Mouse (Mus musculus) frontal cortex, postnatal 36 days (tissue): ENCODE results near the gene Ifna6.
"Not testable (repeated sequence)": the region's sequence is repeated elsewhere in the genome, so short reads cannot be mapped to it uniquely, and the experiment has no call there.

ENCODE experiments used
- DNase-seq, 2 experiments: peaks; one replicate each; pipeline ENCODE4 v3.0.0; 2022; ENCODE audit warnings: low spot score in 2 of 2

The Ifna6 gene

DNA sequence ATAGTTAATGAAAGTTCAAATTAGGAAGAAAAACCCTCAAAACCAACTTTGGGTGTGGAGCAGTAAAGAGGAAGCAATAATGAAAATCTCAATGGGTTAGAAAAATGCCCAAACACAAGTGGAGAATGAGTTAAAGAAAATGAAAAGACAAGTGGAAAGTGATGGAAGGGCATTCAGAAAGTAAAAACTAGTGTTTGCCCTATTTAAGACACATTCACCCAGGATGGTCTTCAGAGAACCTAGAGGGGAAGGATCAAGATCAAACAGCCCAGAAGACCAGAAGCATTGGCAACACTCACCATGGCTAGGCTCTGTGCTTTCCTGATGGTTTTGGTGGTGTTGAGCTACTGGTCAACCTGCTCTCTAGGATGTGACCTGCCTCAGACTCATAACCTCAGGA is at the start of gene Ifna6:
Ifna6 (plus strand) TSS at position 301 of the 400 bp plus-strand sequence.
- DNase-seq, result not testable (repeated sequence)

DNA sequence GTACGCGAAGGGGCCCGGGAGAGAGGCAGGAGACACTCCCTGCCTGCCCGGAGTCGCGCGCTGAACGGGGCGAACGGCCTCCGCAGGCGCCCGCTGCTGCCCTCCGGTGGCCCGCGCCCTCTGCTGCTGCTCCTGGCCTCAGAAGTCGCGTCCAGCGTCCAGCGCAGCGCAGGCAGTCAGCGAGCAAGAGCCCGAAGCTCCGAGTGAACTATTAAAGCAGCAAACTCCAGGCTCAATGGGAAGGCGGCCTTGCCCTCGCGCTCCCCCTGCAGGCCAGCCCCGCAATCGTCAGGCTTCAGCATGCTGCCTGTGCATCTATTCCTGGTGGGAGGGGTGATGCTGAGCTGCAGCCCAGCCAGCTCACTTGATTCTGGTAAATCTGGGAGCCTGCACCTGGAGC is 47.7 kb upstream of the Ifna6 start, which contains the start of gene Gm13272:
Gm13272 (plus strand) TSS at position 301 of the 400 bp plus-strand sequence.
- DNase-seq, result not testable (repeated sequence)

DNA sequence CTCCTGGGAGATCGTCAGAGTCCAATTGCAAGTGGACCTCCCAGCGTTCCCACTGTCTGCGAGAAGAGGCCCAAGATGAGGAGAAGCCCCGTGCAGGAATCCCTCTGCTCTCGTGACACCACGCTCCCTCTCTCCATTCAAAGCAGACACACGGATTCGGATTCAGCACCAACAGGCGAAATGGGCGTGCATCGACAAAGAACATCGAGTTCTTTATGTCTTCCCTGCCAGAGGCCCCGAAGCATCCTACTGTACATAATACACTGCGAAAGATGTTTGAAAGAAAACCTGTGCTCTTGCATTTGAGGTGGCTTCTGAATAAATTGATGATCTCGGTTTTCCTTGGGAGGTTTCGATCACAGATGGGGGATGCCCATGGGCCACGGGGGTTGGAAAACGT is 46.9 kb upstream of the Ifna6 start:
- DNase-seq, result not testable (repeated sequence)

DNA sequence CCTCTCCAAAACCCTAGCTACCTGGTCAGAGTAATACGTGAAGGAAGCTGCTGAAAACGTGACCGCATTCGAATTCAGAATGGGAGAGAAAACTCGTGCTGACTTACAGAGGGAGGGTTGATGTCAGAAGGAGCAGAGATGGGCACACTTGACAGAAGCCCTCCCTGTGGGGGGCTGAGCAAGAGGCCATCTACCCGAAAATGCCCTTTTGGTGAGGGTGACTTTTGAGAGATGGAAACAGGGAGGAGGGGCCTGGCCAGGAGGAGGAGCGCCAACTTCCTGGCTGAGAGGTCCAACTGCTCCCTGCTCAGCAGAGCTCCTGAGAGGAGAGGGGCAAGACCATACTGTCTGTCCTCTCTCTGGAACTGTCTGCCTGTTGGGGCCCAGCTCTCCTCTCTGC is 45.4 kb upstream of the Ifna6 start, which contains the start of gene Ifnz:
Ifnz (plus strand) TSS at position 301 of the 400 bp plus-strand sequence.
- not testable (repeated sequence) for DNase-seq

DNA sequence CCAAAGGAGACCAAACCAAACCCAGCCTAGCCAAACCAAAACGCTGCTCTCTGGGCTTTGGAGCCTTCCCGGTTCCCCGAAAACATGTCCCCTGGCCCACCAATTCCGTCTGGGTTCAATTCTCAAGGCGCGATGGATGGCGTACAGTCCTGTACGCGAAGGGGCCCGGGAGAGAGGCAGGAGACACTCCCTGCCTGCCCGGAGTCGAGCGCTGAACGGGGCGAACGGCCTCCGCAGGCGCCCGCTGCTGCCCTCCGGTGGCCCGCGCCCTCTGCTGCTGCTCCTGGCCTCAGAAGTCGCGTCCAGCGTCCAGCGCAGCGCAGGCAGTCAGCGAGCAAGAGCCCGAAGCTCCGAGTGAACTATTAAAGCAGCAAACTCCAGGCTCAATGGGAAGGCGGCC is 44.9 kb upstream of the Ifna6 start:
- DNase-seq, result not testable (repeated sequence)

DNA sequence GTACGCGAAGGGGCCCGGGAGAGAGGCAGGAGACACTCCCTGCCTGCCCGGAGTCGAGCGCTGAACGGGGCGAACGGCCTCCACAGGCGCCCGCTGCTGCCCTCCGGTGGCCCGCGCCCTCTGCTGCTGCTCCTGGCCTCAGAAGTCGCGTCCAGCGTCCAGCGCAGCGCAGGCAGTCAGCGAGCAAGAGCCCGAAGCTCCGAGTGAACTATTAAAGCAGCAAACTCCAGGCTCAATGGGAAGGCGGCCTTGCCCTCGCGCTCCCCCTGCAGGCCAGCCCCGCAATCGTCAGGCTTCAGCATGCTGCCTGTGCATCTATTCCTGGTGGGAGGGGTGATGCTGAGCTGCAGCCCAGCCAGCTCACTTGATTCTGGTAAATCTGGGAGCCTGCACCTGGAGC is 41.8 kb upstream of the Ifna6 start, which contains the start of gene Gm13276:
Gm13276 (plus strand) TSS at position 301 of the 400 bp plus-strand sequence.
- not testable (repeated sequence) for DNase-seq

DNA sequence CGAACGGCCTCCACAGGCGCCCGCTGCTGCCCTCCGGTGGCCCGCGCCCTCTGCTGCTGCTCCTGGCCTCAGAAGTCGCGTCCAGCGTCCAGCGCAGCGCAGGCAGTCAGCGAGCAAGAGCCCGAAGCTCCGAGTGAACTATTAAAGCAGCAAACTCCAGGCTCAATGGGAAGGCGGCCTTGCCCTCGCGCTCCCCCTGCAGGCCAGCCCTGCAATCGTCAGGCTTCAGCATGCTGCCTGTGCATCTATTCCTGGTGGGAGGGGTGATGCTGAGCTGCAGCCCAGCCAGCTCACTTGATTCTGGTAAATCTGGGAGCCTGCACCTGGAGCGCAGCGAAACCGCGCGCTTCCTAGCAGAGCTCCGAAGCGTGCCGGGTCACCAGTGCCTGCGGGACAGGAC is 38.8 kb upstream of the Ifna6 start, which contains the start of gene Gm13277:
Gm13277 (plus strand) TSS at position 231 of the 400 bp plus-strand sequence.
- DNase-seq, result peak; percentile 41 to 76

DNA sequence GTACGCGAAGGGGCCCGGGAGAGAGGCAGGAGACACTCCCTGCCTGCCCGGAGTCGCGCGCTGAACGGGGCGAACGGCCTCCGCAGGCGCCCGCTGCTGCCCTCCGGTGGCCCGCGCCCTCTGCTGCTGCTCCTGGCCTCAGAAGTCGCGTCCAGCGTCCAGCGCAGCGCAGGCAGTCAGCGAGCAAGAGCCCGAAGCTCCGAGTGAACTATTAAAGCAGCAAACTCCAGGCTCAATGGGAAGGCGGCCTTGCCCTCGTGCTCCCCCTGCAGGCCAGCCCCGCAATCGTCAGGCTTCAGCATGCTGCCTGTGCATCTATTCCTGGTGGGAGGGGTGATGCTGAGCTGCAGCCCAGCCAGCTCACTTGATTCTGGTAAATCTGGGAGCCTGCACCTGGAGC is 36.0 kb upstream of the Ifna6 start, which contains the start of gene Gm13278:
Gm13278 (plus strand) TSS at position 301 of the 400 bp plus-strand sequence.
- DNase-seq, result not testable (repeated sequence)

DNA sequence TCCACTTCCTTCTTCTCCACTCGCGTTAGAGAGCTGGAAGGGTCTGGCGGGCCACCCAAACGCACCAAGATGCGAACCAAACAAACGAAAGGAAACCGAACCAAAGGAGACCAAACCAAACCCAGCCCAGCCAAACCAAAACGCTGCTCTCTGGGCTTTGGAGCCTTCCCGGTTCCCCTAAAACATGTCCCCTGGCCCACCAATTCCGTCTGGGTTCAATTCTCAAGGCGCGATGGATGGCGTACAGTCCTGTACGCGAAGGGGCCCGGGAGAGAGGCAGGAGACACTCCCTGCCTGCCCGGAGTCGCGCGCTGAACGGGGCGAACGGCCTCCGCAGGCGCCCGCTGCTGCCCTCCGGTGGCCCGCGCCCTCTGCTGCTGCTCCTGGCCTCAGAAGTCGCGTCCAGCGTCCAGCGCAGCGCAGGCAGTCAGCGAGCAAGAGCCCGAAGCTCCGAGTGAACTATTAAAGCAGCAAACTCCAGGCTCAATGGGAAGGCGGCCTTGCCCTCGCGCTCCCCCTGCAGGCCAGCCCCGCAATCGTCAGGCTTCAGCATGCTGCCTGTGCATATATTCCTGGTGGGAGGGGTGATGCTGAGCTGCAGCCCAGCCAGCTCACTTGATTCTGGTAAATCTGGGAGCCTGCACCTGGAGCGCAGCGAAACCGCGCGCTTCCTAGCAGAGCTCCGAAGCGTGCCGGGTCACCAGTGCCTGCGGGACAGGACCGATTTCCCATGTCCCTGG is 33.1 kb upstream of the Ifna6 start, which contains the start of gene Gm13275:
Gm13275 (plus strand) TSS at position 552 of the 740 bp plus-strand sequence.
- peak; percentile 68 to 78 for DNase-seq

DNA sequence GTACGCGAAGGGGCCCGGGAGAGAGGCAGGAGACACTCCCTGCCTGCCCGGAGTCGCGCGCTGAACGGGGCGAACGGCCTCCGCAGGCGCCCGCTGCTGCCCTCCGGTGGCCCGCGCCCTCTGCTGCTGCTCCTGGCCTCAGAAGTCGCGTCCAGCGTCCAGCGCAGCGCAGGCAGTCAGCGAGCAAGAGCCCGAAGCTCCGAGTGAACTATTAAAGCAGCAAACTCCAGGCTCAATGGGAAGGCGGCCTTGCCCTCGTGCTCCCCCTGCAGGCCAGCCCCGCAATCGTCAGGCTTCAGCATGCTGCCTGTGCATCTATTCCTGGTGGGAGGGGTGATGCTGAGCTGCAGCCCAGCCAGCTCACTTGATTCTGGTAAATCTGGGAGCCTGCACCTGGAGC is 30.1 kb upstream of the Ifna6 start, which contains the start of gene Gm13279:
Gm13279 (plus strand) TSS at position 301 of the 400 bp plus-strand sequence.
- DNase-seq, result not testable (repeated sequence)

DNA sequence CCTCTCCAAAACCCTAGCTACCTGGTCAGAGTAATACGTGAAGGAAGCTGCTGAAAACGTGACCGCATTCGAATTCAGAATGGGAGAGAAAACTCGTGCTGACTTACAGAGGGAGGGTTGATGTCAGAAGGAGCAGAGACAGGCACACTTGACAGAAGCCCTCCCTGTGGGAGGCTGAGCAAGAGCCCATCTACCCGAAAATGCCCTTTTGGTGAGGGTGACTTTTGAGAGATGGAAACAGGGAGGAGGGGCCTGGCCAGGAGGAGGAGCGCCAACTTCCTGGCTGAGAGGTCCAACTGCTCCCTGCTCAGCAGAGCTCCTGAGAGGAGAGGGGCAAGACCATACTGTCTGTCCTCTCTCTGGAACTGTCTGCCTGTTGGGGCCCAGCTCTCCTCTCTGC is 27.9 kb upstream of the Ifna6 start, which contains the start of gene Gm13285:
Gm13285 (plus strand) TSS at position 301 of the 400 bp plus-strand sequence.
- DNase-seq, result not testable (repeated sequence)

DNA sequence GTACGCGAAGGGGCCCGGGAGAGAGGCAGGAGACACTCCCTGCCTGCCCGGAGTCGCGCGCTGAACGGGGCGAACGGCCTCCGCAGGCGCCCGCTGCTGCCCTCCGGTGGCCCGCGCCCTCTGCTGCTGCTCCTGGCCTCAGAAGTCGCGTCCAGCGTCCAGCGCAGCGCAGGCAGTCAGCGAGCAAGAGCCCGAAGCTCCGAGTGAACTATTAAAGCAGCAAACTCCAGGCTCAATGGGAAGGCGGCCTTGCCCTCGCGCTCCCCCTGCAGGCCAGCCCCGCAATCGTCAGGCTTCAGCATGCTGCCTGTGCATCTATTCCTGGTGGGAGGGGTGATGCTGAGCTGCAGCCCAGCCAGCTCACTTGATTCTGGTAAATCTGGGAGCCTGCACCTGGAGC is 24.3 kb upstream of the Ifna6 start, which contains the start of gene Gm13287:
Gm13287 (plus strand) TSS at position 301 of the 400 bp plus-strand sequence.
- DNase-seq, result not testable (repeated sequence)

DNA sequence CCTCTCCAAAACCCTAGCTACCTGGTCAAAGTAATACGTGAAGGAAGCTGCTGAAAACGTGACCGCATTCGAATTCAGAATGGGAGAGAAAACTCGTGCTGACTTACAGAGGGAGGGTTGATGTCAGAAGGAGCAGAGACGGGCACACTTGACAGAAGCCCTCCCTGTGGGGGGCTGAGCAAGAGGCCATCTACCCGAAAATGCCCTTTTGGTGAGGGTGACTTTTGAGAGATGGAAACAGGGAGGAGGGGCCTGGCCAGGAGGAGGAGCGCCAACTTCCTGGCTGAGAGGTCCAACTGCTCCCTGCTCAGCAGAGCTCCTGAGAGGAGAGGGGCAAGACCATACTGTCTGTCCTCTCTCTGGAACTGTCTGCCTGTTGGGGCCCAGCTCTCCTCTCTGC is 22.0 kb upstream of the Ifna6 start, which contains the start of gene Gm13288:
Gm13288 (plus strand) TSS at position 301 of the 400 bp plus-strand sequence.
- not testable (repeated sequence) for DNase-seq

DNA sequence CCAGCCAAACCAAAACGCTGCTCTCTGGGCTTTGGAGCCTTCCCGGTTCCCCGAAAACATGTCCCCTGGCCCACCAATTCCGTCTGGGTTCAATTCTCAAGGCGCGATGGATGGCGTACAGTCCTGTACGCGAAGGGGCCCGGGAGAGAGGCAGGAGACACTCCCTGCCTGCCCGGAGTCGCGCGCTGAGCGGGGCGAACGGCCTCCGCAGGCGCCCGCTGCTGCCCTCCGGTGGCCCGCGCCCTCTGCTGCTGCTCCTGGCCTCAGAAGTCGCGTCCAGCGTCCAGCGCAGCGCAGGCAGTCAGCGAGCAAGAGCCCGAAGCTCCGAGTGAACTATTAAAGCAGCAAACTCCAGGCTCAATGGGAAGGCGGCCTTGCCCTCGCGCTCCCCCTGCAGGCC is 21.5 kb upstream of the Ifna6 start:
- peak; percentile 1 to 2 for DNase-seq

DNA sequence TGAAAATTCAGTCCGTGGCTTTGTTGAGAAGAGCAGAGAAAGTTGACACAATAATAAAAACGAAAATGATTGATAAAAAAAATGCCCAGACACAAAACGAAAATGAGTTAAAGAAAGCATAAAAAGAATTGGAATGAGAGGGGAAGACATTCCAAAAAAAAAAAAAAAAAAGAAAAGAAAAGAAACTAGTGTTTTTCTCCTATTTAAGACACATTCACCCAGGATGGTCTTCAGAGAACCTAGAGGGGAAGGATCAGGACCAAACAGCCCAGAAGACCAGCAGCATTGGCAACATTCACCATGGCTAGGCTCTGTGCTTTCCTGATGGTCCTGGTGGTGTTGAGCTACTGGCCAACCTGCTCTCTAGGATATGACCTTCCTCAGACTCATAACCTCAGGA is 11.3 kb upstream of the Ifna6 start, which contains the start of gene Ifna7:
Ifna7 (plus strand) TSS at position 301 of the 400 bp plus-strand sequence.
- DNase-seq, result no peak

DNA sequence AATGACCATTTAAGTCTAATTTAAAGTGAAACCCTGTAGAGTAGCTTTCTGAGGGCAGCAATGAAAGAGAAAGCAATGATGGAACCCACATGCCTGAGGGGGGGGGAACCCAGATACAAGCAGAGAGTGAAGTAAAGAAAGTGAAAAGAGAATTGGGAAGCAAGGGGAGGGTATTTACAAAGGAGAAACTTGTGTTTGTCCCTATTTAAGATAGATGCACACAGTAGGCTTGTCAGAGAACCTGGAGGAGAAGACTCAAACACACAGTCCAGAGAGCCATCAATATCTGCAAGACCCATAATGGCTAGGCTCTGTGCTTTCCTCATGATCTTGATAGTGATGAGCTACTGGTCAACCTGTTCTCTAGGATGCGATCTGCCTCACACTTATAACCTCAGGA is 7.6 kb upstream of the Ifna6 start, which contains the start of gene Ifna11:
Ifna11 (plus strand) TSS at position 301 of the 400 bp plus-strand sequence.
- DNase-seq, result no peak

DNA sequence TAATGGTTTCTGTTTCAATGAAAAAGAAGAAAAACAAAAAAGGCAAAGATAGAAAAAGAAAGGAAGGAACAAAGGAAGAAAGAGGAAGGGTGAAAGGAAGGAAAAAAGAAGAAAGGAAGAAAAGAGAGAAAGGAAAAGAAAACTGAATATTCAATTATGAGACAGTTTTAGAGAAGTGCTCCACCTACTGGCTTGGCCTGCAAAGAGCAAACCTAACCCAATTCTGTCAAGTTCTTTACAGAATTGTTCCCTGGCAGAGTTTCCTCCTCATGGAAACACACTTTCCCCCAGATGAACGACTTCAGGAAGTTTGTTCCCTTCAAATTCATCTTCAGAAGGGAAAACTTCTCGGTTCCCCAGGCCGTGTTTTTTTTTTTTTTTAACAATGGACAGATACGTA is 4.2 kb upstream of the Ifna6 start:
- DNase-seq, result peak in 1 of 2 experiments; percentile 11

DNA sequence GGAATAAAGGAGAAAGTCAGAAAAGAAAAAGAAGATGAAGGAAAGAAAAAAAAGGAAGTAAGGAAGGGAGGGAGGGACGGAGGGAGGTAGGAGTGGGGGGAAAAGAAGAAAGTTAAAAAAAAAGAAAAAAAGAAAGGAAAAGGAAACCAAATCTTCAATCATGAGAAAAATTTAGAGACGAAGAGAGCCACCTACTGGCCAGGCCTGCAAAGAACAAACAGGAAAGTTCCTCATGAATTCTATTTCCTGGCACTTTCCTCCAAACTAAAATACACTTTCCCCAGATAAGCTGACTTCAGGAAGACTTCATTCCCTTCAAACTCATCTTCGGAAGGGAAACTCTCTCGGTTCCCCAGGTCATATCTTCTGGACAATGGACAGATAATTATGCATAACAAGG is 3.3 kb downstream of the Ifna6 start:
- DNase-seq, result peak; percentile 31 to 38

DNA sequence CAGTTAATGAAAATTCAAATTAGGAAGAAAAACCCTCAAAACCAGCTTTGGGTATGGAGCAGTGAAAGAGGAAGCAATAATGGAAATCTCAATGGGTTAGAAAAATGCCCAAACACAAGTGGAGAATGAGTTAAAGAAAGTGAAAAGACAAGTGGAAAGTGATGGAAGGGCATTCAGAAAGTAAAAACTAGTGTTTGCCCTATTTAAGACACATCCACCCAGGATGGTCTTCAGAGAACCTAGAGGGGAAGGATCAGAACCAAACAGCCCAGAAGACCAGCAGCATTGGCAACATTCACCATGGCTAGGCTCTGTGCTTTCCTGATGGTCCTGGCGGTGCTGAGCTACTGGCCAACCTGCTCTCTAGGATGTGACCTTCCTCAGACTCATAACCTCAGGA is 8.0 kb downstream of the Ifna6 start, which contains the start of gene Ifna5:
Ifna5 (plus strand) TSS at position 301 of the 400 bp plus-strand sequence.
- DNase-seq, result not testable (repeated sequence)

DNA sequence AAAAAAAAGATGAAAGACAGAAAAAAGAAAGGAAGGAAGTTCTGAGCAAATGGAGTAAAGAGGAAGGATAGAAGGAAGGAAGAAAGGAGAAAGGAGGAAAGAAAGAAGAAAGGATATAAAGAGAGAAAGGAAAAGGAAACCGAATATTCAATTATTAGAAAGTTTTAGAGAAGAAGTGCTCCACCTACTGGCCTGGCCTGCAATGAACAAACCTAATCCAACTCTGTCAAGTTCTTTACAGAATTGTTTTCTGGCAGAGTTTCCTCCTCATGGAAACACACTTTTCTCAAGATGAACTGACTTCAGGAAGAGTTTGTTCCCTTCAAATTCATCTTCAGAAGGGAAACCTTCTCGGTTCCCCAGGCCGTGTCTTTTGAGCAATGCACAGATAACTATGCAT is 11.6 kb downstream of the Ifna6 start:
- peak in 1 of 2 experiments; percentile 7 for DNase-seq

DNA sequence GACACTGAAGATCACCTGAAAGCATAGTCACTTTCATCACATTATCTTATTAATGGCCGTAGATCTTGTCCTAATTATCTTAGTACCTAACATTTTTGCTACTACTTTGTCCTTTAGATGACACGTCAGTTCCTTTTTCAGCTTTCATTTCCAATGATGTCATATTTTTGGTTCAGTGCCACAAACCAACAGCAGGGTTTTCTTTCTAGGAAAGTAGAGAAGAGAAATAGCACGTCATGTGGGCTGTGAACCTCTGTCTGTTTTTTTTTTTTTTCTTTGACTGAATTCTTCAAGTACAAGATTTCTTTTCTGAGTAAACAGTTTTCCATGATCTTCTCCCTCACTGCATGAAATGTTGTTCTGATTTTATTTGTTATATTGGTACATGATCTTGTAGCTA is 12.8 kb downstream of the Ifna6 start:
- DNase-seq, result no peak

DNA sequence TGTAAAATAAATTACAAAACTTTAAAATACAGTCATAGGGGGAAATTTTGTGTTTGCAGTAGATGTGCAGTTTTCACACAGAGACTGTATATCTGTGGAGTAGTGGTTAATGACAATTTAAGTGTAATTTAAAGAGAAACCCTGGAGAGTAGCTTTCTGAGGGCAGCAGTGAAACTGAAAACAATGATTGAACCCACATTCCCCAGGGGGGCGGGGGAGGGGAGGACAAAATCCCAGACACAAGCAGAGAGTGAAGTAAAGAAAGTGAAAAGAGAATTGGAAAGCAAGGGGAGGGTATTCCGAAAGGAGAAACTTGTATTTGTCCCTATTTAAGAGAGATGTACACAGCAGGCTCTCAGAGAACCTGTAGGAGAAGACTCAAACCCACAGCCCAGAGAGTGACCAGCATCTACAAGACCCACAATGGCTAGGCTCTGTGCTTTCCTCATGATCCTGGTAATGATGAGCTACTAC is 14.3 kb downstream of the Ifna6 start, which contains the start of gene Ifna4:
Ifna4 (plus strand) TSS at position 424 of the 474 bp plus-strand sequence.
- no peak for DNase-seq
